Mouse (Mus musculus): ENCODE results near the gene Rpia. TPM values are rescaled to one million over a fixed set of nuclear protein-coding genes. Genes with fewer than 3 reads are reported as not detected.
A peak's percentile ranks its signal among the peaks of the same experiment; 100 is the strongest.

Gene Rpia
- polyA plus RNA-seq, 1 experiment from 2014 or later: 2.4 TPM

DNA sequence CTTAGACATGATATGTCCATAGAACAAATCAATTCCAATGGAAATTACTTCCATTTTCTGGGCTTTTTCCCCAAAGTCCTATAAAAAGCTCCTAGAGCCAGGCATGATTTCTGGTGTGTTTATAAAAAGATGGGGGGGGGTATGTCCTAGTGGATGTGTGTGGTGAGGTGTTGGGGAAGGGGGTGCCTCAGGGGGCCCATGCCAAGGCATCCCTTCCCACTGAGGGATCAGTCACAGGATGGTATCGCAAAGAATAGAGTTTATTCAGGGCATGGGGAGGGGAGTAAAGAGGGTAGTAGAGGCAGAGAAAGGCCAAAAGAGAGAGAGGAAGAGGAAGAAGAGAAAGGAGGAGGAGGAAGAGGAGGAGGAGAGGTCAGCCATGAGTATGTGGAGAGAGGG is 14.5 kb upstream of the Rpia start:
- TF ChIP-seq CTCF (IDR thresholded peaks at IDR 0.05; ENCODE audit: low read depth): no peak
- DNase-seq (ENCODE audit: low spot score) (no peak), ATAC-seq (replicated peaks; ENCODE audit: low FRiP score, low read depth) (no peak)
- H3K27me3 ChIP-seq (ENCODE audit: insufficient read depth, low read length): no peaks in the 10 kb centered on the region
- H3K4me1 ChIP-seq (replicated peaks; ENCODE audit: insufficient read depth, low read length): no peaks in the 10 kb centered on the region
- no peak overlapping the region for H3K4me3 ChIP-seq (replicated peaks; ENCODE audit: low read depth, low read length)
- H3K27ac ChIP-seq: no peak overlapping the region
- H3K9me3 ChIP-seq (replicated peaks; ENCODE audit: low read length): no peaks in the 10 kb centered on the region
- 87% methylated on average over 1 of the region's 1 CpGs for WGBS
- no peaks in the 10 kb centered on the region for H3K36me3 ChIP-seq (ENCODE audit: insufficient read depth, low read length)
- no peak overlapping the region for H3K9ac ChIP-seq (ENCODE audit: low read depth, low read length)
- H3K4me2 ChIP-seq (ENCODE audit: low read length): no peak overlapping the region

GRCm38 (mm10) chr6:70805820-70806513 is 13.9 kb upstream of the Rpia start:
- no peaks in the 10 kb centered on the region for H3K9me3 ChIP-seq (replicated peaks; ENCODE audit: low read length)
- peak; percentile 77 for ATAC-seq (replicated peaks; ENCODE audit: low FRiP score, low read depth)
- peak; percentile 83 for DNase-seq (ENCODE audit: low spot score)
- H3K27me3 ChIP-seq (ENCODE audit: insufficient read depth, low read length): no peaks in the 10 kb centered on the region
- peak; percentile 92 for TF ChIP-seq CTCF (IDR thresholded peaks at IDR 0.05; ENCODE audit: low read depth)
- 16% methylated on average over 13 of the region's 13 CpGs for WGBS
- no peak overlapping the region for H3K27ac ChIP-seq
- H3K4me2 ChIP-seq (ENCODE audit: low read length): peak overlapping the region; percentile 40
- no peak overlapping the region for H3K4me3 ChIP-seq (replicated peaks; ENCODE audit: low read depth, low read length)
- no peaks in the 10 kb centered on the region for H3K36me3 ChIP-seq (ENCODE audit: insufficient read depth, low read length)
- no peaks in the 10 kb centered on the region for H3K4me1 ChIP-seq (replicated peaks; ENCODE audit: insufficient read depth, low read length)
- no peak overlapping the region for H3K9ac ChIP-seq (ENCODE audit: low read depth, low read length)

DNA sequence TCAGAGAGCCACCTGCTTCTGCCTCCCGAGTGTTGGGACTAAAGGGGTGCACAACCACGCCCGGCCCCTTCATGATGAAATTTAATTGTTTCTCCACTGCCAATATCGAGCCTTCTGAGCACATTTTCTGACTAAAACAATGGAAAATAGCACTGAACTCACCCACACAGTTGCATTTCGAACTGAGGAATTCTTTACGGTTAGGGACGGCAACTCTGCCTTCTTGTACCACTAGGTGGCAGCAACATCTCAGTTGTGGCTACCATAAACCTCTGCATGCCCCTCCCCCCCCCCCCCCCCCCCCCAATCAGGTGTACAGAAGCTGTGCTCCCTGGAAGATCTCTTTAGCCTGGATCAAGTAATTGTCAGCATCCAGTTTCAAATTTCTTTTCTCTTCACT is 13.2 kb upstream of the Rpia start:
- Histone ChIP-seq H3K4me2 (ENCODE audit: low read length) (peak overlapping the region; percentile 40), H3K27me3 (ENCODE audit: insufficient read depth, low read length) (no peaks in the 10 kb centered on the region), H3K9ac (ENCODE audit: low read depth, low read length) (no peak overlapping the region), H3K4me3 (replicated peaks; ENCODE audit: low read depth, low read length) (no peak overlapping the region), H3K36me3 (ENCODE audit: insufficient read depth, low read length) (no peaks in the 10 kb centered on the region), H3K4me1 (replicated peaks; ENCODE audit: insufficient read depth, low read length) (no peaks in the 10 kb centered on the region), H3K27ac (no peak overlapping the region), H3K9me3 (replicated peaks; ENCODE audit: low read length) (no peaks in the 10 kb centered on the region)
- DNase-seq (ENCODE audit: low spot score): peak; percentile 83
- ATAC-seq (replicated peaks; ENCODE audit: low FRiP score, low read depth): peak; percentile 47; the same call in 1 of the 2 replicates
- TF ChIP-seq CTCF (IDR thresholded peaks at IDR 0.05; ENCODE audit: low read depth): peak; percentile 69
- WGBS: 11% methylated on average over 7 of the region's 7 CpGs

GRCm38 (mm10) chr6:70804632-70805031 is 12.6 kb upstream of the Rpia start:
- H3K36me3 ChIP-seq (ENCODE audit: insufficient read depth, low read length): no peaks in the 10 kb centered on the region
- ATAC-seq (replicated peaks; ENCODE audit: low FRiP score, low read depth): 0 out of 2 replicates have a peak, but pooled peaks have one; percentile 27
- peak; percentile 90 for TF ChIP-seq CTCF (IDR thresholded peaks at IDR 0.05; ENCODE audit: low read depth)
- H3K9me3 ChIP-seq (replicated peaks; ENCODE audit: low read length): no peaks in the 10 kb centered on the region
- no peaks in the 10 kb centered on the region for H3K27me3 ChIP-seq (ENCODE audit: insufficient read depth, low read length)
- H3K9ac ChIP-seq (ENCODE audit: low read depth, low read length): no peak overlapping the region
- 26% methylated on average over 3 of the region's 3 CpGs for WGBS
- no peak overlapping the region for H3K27ac ChIP-seq
- peak; percentile 85 for DNase-seq (ENCODE audit: low spot score)
- peak overlapping the region; percentile 11; the same call in 1 of the 2 replicates for H3K4me2 ChIP-seq (ENCODE audit: low read length)
- H3K4me3 ChIP-seq (replicated peaks; ENCODE audit: low read depth, low read length): no peak overlapping the region
- no peaks in the 10 kb centered on the region for H3K4me1 ChIP-seq (replicated peaks; ENCODE audit: insufficient read depth, low read length)

- ATAC-seq (replicated peaks; ENCODE audit: low FRiP score, low read depth) (peak; percentile 61; the same call in 1 of the 2 replicates), DNase-seq (ENCODE audit: low spot score) (peak; percentile 58)
- peaks cover 2% of the 10 kb centered on the region; the same call in 1 of the 2 replicates for H3K4me1 ChIP-seq (replicated peaks; ENCODE audit: insufficient read depth, low read length)
- no peak overlapping the region for H3K9ac ChIP-seq (ENCODE audit: low read depth, low read length)
- TF ChIP-seq CTCF (IDR thresholded peaks at IDR 0.05; ENCODE audit: low read depth): peak; percentile 86
- H3K4me2 ChIP-seq (ENCODE audit: low read length): no peak overlapping the region
- no peaks in the 10 kb centered on the region for H3K27me3 ChIP-seq (ENCODE audit: insufficient read depth, low read length)
- no peaks in the 10 kb centered on the region for H3K9me3 ChIP-seq (replicated peaks; ENCODE audit: low read length)
- H3K27ac ChIP-seq: no peak overlapping the region
- H3K4me3 ChIP-seq (replicated peaks; ENCODE audit: low read depth, low read length): no peak overlapping the region
- H3K36me3 ChIP-seq (ENCODE audit: insufficient read depth, low read length): no peaks in the 10 kb centered on the region
- 19% methylated on average over 9 of the region's 9 CpGs for WGBS
Measured at GRCm38 (mm10) chr6:70797581-70798251, 5.7 kb upstream of the Rpia start.

DNA sequence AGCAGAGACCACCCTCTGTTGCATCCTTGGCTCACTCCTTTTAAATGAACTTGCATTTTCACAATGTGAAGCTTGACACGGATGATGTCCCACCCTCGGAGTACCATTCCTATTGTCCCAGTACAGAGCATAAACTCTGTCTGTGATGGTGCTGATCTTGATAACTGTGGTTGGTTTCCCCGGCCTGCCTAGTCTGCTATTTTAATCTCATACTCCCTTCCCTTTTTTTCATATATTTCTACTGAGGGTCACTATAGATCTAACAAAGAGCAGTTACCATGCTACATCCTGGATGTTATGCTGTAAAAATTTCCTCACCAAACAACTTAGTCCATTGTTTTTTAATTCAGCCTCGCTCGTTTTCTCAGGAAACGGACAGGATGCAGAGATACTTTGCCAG is 4.9 kb upstream of the Rpia start:
- 63% methylated on average over 6 of the region's 6 CpGs for WGBS
- ATAC-seq (replicated peaks; ENCODE audit: low FRiP score, low read depth): no peak
- no peak overlapping the region for H3K4me2 ChIP-seq (ENCODE audit: low read length)
- H3K27ac ChIP-seq: 0 out of 2 replicates have a peak overlapping the region, but pooled peaks have one; percentile 15
- no peak for DNase-seq (ENCODE audit: low spot score)
- H3K9me3 ChIP-seq (replicated peaks; ENCODE audit: low read length): no peaks in the 10 kb centered on the region
- no peak for TF ChIP-seq CTCF (IDR thresholded peaks at IDR 0.05; ENCODE audit: low read depth)
- no peak overlapping the region for H3K4me3 ChIP-seq (replicated peaks; ENCODE audit: low read depth, low read length)
- no peaks in the 10 kb centered on the region for H3K36me3 ChIP-seq (ENCODE audit: insufficient read depth, low read length)
- H3K9ac ChIP-seq (ENCODE audit: low read depth, low read length): no peak overlapping the region
- H3K4me1 ChIP-seq (replicated peaks; ENCODE audit: insufficient read depth, low read length): peaks cover 4% of the 10 kb centered on the region; the same call in 1 of the 2 replicates
- no peaks in the 10 kb centered on the region for H3K27me3 ChIP-seq (ENCODE audit: insufficient read depth, low read length)

Measured in kidney, postnatal 0 days (tissue).